Mouse (Mus musculus): ENCODE results near the gene Gm10840. TPM values are rescaled to one million over a fixed set of nuclear protein-coding genes. Genes with fewer than 3 reads are reported as not detected.
A peak's percentile ranks its signal among the peaks of the same experiment; 100 is the strongest.

The Gm10840 gene
- total RNA-seq (2014; rRNA removed), result not detected in 2 replicates
- polyA plus RNA-seq (2012; rRNA removed), result not detected in 2 replicates

DNA sequence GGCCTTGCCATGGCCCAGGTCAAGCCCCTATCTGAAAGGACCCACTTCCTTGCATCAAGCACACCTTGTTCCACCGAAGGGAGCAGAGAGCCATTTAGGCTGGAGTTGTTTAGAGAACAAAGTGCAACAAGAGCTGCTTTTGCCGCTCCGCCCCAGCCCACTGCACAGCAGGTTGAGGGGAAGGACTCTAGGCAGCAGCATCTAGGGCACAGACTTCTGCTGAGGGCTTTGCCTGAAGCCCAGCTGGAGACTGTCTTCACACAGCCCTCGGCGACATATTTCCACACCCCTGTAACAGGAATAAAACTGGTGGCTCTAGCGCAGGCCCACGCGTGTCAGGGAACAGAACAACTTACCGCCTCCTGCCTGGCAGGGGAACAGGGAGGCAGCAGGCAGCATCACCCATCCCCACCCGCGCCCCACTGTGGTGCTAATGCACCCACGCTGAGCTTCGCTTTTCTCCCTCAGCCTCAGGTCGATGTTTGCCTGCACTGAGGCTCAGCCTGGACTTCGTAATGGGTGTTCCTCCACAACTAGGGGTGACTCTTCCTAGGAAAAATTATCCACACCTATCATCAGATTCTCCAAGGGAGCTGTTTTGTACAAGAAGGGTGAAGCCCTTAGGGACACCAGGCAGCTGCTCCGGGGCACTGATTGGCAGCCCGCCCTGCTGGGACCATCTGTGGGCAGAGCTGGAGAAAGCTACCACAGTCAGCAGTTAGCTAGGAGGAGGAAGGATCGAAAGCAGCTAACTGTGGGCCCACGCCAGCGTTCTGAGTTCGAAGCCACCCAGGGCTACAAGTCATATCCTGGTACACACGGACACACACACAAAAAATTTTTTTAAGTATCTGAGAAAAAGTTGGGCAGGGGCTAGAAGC lies at the start of gene Gm10840, which contains the start of gene Limd2:
Gene Gm10840, plus strand, starts transcription at position 10 of the 881 bp plus-strand sequence.
Gene Limd2, minus strand, starts transcription at position 20 of the 881 bp plus-strand sequence.
- Histone ChIP-seq H3K27ac (replicated peaks; ENCODE audit: insufficient read depth, low read depth, low read length) (peak within 1 kb of the TSS; percentile 16), H3K4me3 (ENCODE audit: insufficient read depth, low read depth, low read length) (peak within 1 kb of the TSS; percentile 66), H3K4me1 (ENCODE audit: control insufficient read depth, insufficient read depth, low read length) (peaks cover 5% of the 10 kb centered on the region; the same call in 1 of the 2 replicates), H3K27me3 (ENCODE audit: control insufficient read depth, insufficient read depth, low read length) (no peaks in the 10 kb centered on the region), H3K36me3 (ENCODE audit: control insufficient read depth, insufficient read depth, low read length) (no peaks in the 10 kb centered on the region), H3K9ac (ENCODE audit: low read depth, low read length) (peak within 1 kb of the TSS; percentile 82), H3K79me2 (ENCODE audit: control insufficient read depth, insufficient read depth, low read length) (no peaks in the 10 kb centered on the region)
- no peak for TF ChIP-seq POLR2A (IDR thresholded peaks at IDR 0.05; ENCODE audit: extremely low read depth, insufficient read depth, low read length)
- TF ChIP-seq CTCF (IDR thresholded peaks at IDR 0.05; ENCODE audit: low read depth, low read length), result no peak
- DNase-seq (ENCODE audit: extremely low read depth, low read depth, low spot score), result peak; percentile 46
- 54% methylated on average over 22 of the region's 22 CpGs for WGBS

DNA sequence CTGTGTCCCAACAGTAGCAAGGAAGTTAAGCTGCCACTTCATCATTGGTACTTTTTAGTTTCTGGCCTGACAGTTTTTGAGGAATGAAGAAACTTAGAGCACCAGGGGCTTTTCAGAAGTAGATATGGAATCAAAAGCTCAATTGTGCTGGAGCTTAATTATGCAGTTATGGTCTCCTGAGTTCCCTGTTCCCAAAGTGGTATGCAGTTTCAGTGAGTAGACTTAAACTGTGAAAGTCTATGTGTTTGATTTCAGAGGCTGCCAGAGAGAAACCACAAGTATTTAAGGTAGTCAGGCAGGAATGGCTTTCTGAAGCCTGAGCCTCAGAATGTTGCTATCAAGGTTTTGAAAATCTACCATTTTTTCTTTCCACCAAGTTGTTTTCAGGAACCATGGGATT lies 49.0 kb upstream of the Gm10840 start:
- Histone ChIP-seq H3K4me3 (ENCODE audit: insufficient read depth, low read depth, low read length) (no peak overlapping the region), H3K27me3 (ENCODE audit: control insufficient read depth, insufficient read depth, low read length) (no peaks in the 10 kb centered on the region), H3K9ac (ENCODE audit: low read depth, low read length) (no peak overlapping the region), H3K79me2 (ENCODE audit: control insufficient read depth, insufficient read depth, low read length) (no peaks in the 10 kb centered on the region; the same call in 1 of the 2 replicates), H3K27ac (replicated peaks; ENCODE audit: insufficient read depth, low read depth, low read length) (no peak overlapping the region), H3K4me1 (ENCODE audit: control insufficient read depth, insufficient read depth, low read length) (no peaks in the 10 kb centered on the region; the same call in 1 of the 2 replicates), H3K36me3 (ENCODE audit: control insufficient read depth, insufficient read depth, low read length) (peaks cover 26% of the 10 kb centered on the region)
- TF ChIP-seq POLR2A (IDR thresholded peaks at IDR 0.05; ENCODE audit: extremely low read depth, insufficient read depth, low read length) (no peak), CTCF (IDR thresholded peaks at IDR 0.05; ENCODE audit: low read depth, low read length) (no peak)
- no peak for DNase-seq (ENCODE audit: extremely low read depth, low read depth, low spot score)

DNA sequence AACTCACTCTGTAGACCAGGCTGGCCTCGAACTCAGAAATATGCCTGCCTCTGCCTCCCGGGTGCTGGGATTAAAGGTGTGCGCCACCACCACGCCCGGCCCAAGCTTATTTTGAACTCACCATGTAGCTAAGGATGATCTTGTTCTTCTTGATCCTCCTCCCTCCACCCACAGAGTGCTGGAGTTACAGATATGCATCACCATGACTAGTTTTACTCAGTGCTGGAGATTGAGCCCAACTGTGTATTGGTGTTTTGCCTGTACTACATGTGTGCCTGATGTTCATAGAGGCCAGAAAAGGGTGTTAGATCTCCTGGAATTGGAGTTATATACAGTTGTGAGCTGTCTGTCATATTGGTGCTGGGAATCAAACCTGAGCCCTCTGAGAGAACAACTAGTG lies 38.4 kb upstream of the Gm10840 start:
- TF ChIP-seq POLR2A (IDR thresholded peaks at IDR 0.05; ENCODE audit: extremely low read depth, insufficient read depth, low read length) (no peak), CTCF (IDR thresholded peaks at IDR 0.05; ENCODE audit: low read depth, low read length) (no peak)
- Histone ChIP-seq H3K27ac (replicated peaks; ENCODE audit: insufficient read depth, low read depth, low read length) (peak overlapping the region; percentile 37), H3K4me3 (ENCODE audit: insufficient read depth, low read depth, low read length) (no peak overlapping the region), H3K79me2 (ENCODE audit: control insufficient read depth, insufficient read depth, low read length) (no peaks in the 10 kb centered on the region; the same call in 1 of the 2 replicates), H3K4me1 (ENCODE audit: control insufficient read depth, insufficient read depth, low read length) (no peaks in the 10 kb centered on the region), H3K9ac (ENCODE audit: low read depth, low read length) (no peak overlapping the region), H3K36me3 (ENCODE audit: control insufficient read depth, insufficient read depth, low read length) (peaks cover 47% of the 10 kb centered on the region), H3K27me3 (ENCODE audit: control insufficient read depth, insufficient read depth, low read length) (no peaks in the 10 kb centered on the region)
- WGBS, result 95% methylated on average over 5 of the region's 5 CpGs
- no peak for DNase-seq (ENCODE audit: extremely low read depth, low read depth, low spot score)

DNA sequence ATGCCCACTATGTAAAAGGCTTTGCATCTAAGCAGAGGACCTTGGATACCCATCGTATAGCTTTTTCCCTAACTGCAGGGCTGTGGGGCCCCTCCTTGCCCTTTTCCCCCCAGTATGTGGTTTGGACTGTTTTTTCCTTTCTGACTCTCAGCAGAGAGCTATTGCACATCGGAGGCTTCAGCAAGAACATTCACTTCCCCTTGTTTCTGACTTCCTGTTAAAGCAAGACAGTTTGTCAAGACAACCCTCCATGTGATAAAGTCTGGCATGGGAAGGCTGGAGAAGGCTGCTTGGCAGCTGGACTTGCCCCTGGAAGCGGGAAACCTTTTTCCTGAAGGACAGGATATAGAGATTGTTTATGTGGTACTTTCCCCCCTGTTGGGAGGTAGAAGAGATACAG lies 37.9 kb upstream of the Gm10840 start:
- peaks cover 42% of the 10 kb centered on the region for H3K36me3 ChIP-seq (ENCODE audit: control insufficient read depth, insufficient read depth, low read length)
- no peak overlapping the region for H3K4me3 ChIP-seq (ENCODE audit: insufficient read depth, low read depth, low read length)
- no peaks in the 10 kb centered on the region; the same call in 1 of the 2 replicates for H3K79me2 ChIP-seq (ENCODE audit: control insufficient read depth, insufficient read depth, low read length)
- WGBS, result 73% methylated on average over 3 of the region's 3 CpGs
- H3K27ac ChIP-seq (replicated peaks; ENCODE audit: insufficient read depth, low read depth, low read length), result peak overlapping the region; percentile 37; the same call in 1 of the 2 replicates
- no peaks in the 10 kb centered on the region for H3K4me1 ChIP-seq (ENCODE audit: control insufficient read depth, insufficient read depth, low read length)
- peak; percentile 44 for DNase-seq (ENCODE audit: extremely low read depth, low read depth, low spot score)
- no peaks in the 10 kb centered on the region for H3K27me3 ChIP-seq (ENCODE audit: control insufficient read depth, insufficient read depth, low read length)
- H3K9ac ChIP-seq (ENCODE audit: low read depth, low read length), result no peak overlapping the region
- TF ChIP-seq CTCF (IDR thresholded peaks at IDR 0.05; ENCODE audit: low read depth, low read length) (no peak), POLR2A (IDR thresholded peaks at IDR 0.05; ENCODE audit: extremely low read depth, insufficient read depth, low read length) (no peak)

DNA sequence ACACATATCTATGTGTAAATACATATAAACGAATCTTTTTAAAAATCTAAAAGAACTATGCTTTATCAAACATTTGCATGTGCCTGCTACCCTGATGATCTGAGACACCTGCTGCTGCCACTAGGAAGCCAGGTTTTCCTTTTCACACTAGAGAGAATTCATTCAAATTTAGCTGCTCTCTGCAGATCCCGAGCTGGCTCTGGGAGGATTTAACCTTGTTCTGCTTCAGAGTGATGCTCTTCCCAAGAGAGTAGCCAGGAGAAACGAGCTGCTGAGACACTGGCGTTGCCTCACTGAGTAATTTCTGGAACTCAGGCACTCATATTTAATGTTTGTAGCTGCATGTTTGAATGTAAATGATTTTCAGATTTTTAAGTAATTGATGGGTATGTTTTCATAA lies 35.9 kb upstream of the Gm10840 start:
- no peak for DNase-seq (ENCODE audit: extremely low read depth, low read depth, low spot score)
- no peak for TF ChIP-seq POLR2A (IDR thresholded peaks at IDR 0.05; ENCODE audit: extremely low read depth, insufficient read depth, low read length)
- TF ChIP-seq CTCF (IDR thresholded peaks at IDR 0.05; ENCODE audit: low read depth, low read length), result no peak
- no peaks in the 10 kb centered on the region for H3K4me1 ChIP-seq (ENCODE audit: control insufficient read depth, insufficient read depth, low read length)
- peaks cover 33% of the 10 kb centered on the region for H3K36me3 ChIP-seq (ENCODE audit: control insufficient read depth, insufficient read depth, low read length)
- 91% methylated on average over 4 of the region's 4 CpGs for WGBS
- H3K4me3 ChIP-seq (ENCODE audit: insufficient read depth, low read depth, low read length), result no peak overlapping the region
- H3K27me3 ChIP-seq (ENCODE audit: control insufficient read depth, insufficient read depth, low read length), result no peaks in the 10 kb centered on the region
- no peak overlapping the region for H3K9ac ChIP-seq (ENCODE audit: low read depth, low read length)
- no peaks in the 10 kb centered on the region; the same call in 1 of the 2 replicates for H3K79me2 ChIP-seq (ENCODE audit: control insufficient read depth, insufficient read depth, low read length)
- H3K27ac ChIP-seq (replicated peaks; ENCODE audit: insufficient read depth, low read depth, low read length), result no peak overlapping the region

Data from liver, adult 2 months (tissue).